Mouse (Mus musculus) G1E (cell line): Measurements from ENCODE around the gene Car10.

Source experiments
- CTCF ChIP-seq: IDR thresholded peaks from 2 replicates; pipeline ENCODE4 v1.5.1; 2012; ENCODE audit warnings: low read depth, low read length, inconsistent platforms, mixed read lengths
- GATA1 ChIP-seq: IDR thresholded peaks from 2 replicates; pipeline ENCODE4 v1.6.1; 2012; ENCODE audit warnings: borderline replicate concordance, low read length, inconsistent platforms, mixed read lengths
- TAL1 ChIP-seq: conservative IDR thresholded peaks from 2 replicates; pipeline ENCODE4 v1.6.1; 2012; ENCODE audit warnings: low read depth, low read length, inconsistent platforms, mixed read lengths

GRCm38 (mm10) chr11:93587788-93588187 lies 490.0 kb downstream of the Car10 start:
- TF ChIP-seq CTCF (no peak), TAL1 (no peak), GATA1 (no peak)
